Mouse (Mus musculus) hindbrain, embryonic 10.5 days (tissue): Measurements from ENCODE around the gene Lbx1. TPM values are rescaled to one million over a fixed set of nuclear protein-coding genes. Genes with fewer than 3 reads are reported as not detected.

ENCODE experiments used
- DNase-seq: peaks from one replicate; pipeline ENCODE4 v3.0.0-alpha.2; 2017; ENCODE audit warnings: low spot score
- H3K27ac ChIP-seq: fragments of 300-500 bp; sonication (generic); 2 replicates; pipeline ENCODE4 v1.5.1; 2016; ENCODE audit warnings: mild to moderate bottlenecking, moderate library complexity
- H3K27me3 ChIP-seq: fragments of 300-500 bp; sonication (generic); 2 replicates; pipeline ENCODE4 v1.6.1; 2016; ENCODE audit warnings: mild to moderate bottlenecking; ENCODE audit not compliant: poor library complexity, insufficient read depth, severe bottlenecking
- H3K36me3 ChIP-seq: fragments of 300-500 bp; sonication (generic); 2 replicates; pipeline ENCODE4 v1.6.1; 2016; ENCODE audit warnings: mild to moderate bottlenecking, moderate library complexity
- H3K4me1 ChIP-seq: fragments of 300-500 bp; sonication (generic); replicated peaks from 2 replicates; pipeline ENCODE4 v1.6.1; 2016; ENCODE audit warnings: mild to moderate bottlenecking
- H3K4me3 ChIP-seq: fragments of 300-500 bp; sonication (generic); 2 replicates; pipeline ENCODE4 v1.5.1; 2016; ENCODE audit warnings: mild to moderate bottlenecking, moderate library complexity
- H3K9me3 ChIP-seq: fragments of 300-500 bp; sonication (generic); 2 replicates; pipeline ENCODE4 v1.6.1; 2016; ENCODE audit warnings: mild to moderate bottlenecking, moderate library complexity
- WGBS: fragments of 180-500 bp; shearing (Covaris S2); methylation state at CpG from one replicate; pipeline ENCODE4 v1.1.7; 2016; 5-methylcytosine and 5-hydroxymethylcytosine counted together
- polyA plus RNA-seq: library from polyadenylated mRNA; unstranded; fragments of >200 nt; fragmentation: Nextera tagmentation; extraction: Ambion mirVana; gene quantifications from 2 replicates; pipeline ENCODE4 v1.2.1, GENCODE M21; 2016

Gene Lbx1
- polyA plus RNA-seq, 1 experiment from 2014 or later = 8.9 TPM

DNA sequence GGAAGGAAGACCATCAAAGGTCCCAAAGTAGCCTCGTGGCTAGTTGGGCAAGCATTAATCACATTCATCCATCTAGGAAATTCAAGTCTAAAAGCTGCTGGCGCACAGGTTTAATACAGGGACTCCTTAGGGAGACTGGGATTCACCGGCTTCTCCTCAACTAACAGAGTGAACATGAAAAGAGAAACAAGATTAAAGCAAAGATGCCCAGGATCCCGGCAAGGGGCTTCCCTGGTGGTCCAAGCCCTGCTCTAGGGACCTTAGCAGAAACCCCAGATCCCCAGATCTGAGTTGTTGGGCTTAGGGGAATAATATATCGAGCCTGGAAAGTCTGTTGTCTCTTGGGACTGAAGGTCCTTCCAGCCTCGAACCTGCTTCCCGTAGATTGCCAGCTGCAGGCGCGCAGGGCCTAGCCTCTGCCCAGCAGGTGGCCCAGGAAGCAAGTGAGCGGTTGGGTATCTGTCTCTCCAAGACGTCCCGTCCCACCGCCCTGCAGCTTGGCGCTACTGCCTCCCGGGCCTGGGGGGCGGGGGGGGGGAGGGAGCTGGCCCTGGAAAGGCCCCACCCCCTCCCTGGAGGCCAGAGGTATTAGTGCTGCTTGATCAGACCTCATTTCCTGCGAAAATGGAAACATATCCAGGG, 13.3 kb downstream of the Lbx1 start:
- no peaks in the 10 kb centered on the region for H3K9me3 ChIP-seq
- no peak overlapping the region for H3K4me3 ChIP-seq
- H3K27ac ChIP-seq = no peak overlapping the region
- 3% methylated on average over 17 of the region's 17 CpGs for WGBS
- H3K27me3 ChIP-seq = peaks cover 94% of the 10 kb centered on the region
- peaks cover 18% of the 10 kb centered on the region for H3K4me1 ChIP-seq
- DNase-seq = peak; percentile 47
- H3K36me3 ChIP-seq = no peaks in the 10 kb centered on the region

DNA sequence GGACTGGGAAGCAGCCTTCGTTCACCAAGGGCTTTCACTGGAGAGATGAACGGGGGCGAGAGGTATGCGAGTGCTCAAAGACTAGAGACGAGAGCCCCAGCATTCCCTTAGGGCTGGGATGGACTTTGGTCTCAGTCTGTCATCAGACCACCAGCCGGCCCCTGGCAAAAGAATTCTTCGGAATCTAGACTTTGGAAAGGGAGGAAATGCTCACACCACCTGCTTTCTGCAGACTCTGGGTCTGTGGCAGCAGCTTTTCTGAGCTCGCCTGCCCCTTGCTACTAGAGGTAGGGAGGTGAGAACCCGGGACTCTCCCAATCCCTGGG, 14.2 kb downstream of the Lbx1 start:
- Histone ChIP-seq H3K4me3 (peak overlapping the region; percentile 43), H3K4me1 (peaks cover 18% of the 10 kb centered on the region), H3K27ac (no peak overlapping the region), H3K36me3 (no peaks in the 10 kb centered on the region), H3K9me3 (no peaks in the 10 kb centered on the region), H3K27me3 (peaks cover 91% of the 10 kb centered on the region)
- DNase-seq = no peak
- WGBS = 2% methylated on average over 9 of the region's 9 CpGs

DNA sequence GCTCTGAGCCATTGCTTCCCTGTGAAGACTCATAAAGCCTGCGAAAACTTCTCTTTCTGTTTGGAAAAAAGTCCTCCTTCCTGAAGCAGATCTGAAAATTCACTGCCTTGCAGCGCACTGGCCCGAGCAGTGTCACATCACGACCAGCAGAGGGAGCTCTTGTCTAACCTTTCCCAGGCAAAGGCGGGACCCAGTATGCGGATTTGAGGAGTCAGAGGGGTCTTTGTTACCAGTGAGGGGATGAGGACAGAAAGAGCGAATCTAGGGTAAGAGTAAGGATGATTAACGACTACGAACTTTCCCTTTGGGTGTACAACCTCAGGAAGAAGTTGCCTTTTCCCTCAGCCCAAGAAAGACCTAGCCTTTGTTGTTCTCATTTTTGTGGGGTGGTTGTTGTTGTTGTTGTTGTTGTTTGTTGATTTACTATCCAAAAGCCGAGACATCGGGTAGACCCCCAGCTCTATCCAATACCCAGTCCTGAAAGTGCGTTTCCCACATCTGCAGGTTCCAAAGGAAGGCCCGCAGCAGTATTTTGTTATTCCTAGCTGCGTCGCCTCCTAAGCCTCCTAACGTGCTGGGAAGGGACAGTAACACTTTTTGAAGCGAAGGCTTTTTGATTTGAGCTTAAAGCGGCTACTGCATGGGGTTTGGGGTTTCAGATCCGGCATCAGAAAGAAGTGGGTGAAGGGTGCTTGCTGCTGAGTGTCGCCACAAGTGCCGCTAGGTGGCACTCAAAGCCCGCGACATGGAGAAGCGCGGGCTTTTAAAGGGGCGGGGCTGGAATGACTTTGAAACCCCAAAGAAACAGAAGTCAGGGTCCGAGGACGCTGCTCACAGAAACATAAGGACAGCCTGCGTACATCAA, 14.8 kb downstream of the Lbx1 start:
- Histone ChIP-seq H3K9me3 (no peaks in the 10 kb centered on the region), H3K4me3 (peak overlapping the region; percentile 43), H3K27me3 (peaks cover 86% of the 10 kb centered on the region), H3K4me1 (peaks cover 18% of the 10 kb centered on the region), H3K27ac (peak overlapping the region; percentile 56; the same call in 1 of the 2 replicates), H3K36me3 (no peaks in the 10 kb centered on the region)
- 2% methylated on average over 29 of the region's 29 CpGs for WGBS
- peak; percentile 86 for DNase-seq

DNA sequence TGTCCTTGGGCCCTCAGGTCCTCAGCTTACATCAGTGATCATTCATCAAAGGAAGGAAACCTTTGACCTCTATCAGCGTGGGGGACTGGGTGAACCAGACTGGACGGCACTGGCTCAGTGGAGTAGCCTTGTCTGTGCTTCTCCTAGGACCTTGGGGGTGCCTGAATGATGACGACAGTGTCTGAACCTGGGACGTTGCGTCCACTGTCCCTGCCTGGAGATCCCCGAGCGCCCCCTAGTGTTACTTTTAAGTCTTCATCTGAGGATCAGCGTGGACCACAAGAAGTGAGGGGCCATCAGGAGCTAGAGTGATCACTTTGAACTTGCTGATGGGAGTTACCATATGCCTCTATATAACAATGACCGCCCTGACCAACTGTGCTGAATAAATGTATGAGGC, 19.4 kb downstream of the Lbx1 start:
- 4% methylated on average over 9 of the region's 9 CpGs for WGBS
- Histone ChIP-seq H3K36me3 (no peaks in the 10 kb centered on the region), H3K9me3 (no peaks in the 10 kb centered on the region), H3K27ac (no peak overlapping the region), H3K4me3 (no peak overlapping the region), H3K27me3 (peaks cover 46% of the 10 kb centered on the region), H3K4me1 (peaks cover 5% of the 10 kb centered on the region)
- peak; percentile 54 for DNase-seq

DNA sequence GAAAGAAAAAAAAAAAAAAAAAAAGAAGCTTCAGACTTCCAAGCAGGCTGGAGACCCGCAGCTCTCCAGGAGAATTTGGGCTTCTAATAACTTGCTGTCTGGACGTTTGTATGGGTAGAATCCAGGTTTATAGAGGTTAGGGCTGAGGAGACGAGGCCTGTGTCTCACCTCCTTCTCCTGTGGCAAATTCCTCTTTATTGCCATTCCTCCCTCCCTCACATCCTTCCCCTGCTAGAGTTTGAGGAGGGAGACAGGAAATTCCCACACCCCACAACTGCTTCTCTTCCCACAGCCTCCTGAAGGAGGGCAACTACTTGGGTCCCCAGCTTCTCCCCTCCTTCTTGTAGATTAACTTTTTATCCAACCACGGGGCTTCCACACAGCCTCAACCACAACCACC, 20.2 kb downstream of the Lbx1 start:
- no peak overlapping the region for H3K4me3 ChIP-seq
- H3K27me3 ChIP-seq = peaks cover 40% of the 10 kb centered on the region
- no peak for DNase-seq
- H3K4me1 ChIP-seq = no peaks in the 10 kb centered on the region
- H3K9me3 ChIP-seq = no peaks in the 10 kb centered on the region
- no peaks in the 10 kb centered on the region for H3K36me3 ChIP-seq
- 80% methylated on average over 4 of the region's 4 CpGs for WGBS
- no peak overlapping the region for H3K27ac ChIP-seq

DNA sequence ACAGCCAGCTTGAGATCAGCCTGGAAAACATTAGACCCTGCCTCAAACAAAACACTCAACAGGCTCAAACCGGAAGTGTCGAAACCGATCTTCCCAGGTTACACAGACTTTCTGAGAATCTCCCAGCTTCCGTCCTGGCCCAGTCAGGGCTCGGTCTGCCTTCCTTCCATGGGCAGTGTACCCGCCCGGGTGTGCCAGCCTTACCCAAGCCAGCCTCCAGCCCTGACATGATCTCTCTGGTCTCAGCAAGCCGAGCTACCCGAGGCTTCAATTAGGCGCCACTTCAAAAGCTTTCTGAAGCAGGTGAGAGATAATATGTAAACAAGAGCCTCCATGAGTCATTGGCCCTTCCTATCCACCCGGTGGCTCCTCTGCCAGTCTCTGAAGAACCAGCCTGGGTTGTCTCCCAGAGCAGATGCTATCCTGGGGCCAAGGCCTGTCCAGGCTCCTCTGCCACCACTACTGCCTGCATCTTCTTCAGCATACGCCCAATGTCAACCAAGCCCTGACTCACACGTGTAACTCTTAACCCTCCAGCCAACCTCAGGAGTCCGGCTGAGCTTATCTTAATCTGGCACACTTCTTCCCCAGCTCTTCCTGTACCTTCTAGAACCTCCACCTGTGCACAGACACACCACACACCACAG, 25.7 kb downstream of the Lbx1 start:
- Histone ChIP-seq H3K4me3 (no peak overlapping the region), H3K9me3 (peaks cover 6% of the 10 kb centered on the region), H3K36me3 (no peaks in the 10 kb centered on the region), H3K27me3 (peaks cover 43% of the 10 kb centered on the region), H3K27ac (no peak overlapping the region), H3K4me1 (peaks cover 11% of the 10 kb centered on the region)
- no peak for DNase-seq
- WGBS = 87% methylated on average over 14 of the region's 14 CpGs

DNA sequence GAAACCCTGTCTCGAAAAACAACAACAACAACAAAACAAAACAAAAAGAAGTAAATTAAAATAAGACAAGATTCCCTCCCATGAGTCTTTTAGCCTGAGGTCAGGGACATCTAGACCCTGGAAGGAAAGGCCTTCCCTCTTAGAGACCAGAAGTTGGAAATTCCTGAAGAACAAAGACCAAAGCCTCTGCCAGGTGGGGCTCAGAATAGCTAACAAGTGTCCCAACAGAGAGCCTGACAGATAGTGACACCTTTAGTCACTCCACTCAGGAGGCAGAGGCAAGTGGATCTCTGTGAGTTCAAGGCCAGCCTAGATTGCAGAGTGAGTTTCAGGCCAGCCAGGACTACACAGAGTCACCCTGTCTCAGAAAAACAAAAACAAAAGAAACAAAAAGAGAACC, 26.4 kb downstream of the Lbx1 start:
- Histone ChIP-seq H3K9me3 (peaks cover 6% of the 10 kb centered on the region), H3K36me3 (no peaks in the 10 kb centered on the region), H3K4me1 (peaks cover 11% of the 10 kb centered on the region), H3K27me3 (peaks cover 43% of the 10 kb centered on the region), H3K27ac (no peak overlapping the region), H3K4me3 (no peak overlapping the region)
- no peak for DNase-seq
- 67% methylated on average over 1 of the region's 1 CpGs for WGBS

DNA sequence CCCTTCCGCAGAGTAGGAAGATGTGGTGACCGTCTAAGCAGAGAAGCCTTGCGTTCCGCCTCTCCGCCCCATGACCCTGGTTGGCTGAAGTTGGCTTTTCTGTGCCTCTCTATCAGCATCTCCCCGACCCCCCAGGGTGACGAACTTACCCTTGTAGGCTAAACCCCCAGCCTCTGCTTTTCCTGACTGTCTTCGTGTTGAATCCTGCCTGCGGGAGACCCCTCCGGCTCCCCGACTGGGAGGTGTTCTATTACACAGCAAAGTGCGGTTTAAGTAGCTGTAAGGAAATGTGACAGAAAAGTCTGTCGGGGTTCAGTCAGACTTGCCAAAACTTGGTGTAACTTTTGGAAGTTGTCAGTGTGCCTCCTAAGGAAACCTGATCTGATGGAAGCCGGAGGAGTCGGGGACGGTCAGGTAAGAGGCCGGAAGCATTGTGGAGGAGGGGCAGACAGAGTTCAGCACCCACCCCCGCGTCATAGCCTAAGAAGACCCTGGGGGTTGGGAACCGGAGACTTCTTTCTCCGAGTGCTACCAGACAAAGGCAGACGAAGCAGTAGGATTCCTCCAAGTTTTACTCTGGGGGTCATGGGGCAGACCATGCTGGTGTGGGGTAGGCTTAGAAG, 27.1 kb downstream of the Lbx1 start:
- DNase-seq = peak; percentile 27
- peaks cover 43% of the 10 kb centered on the region for H3K27me3 ChIP-seq
- H3K9me3 ChIP-seq = peaks cover 6% of the 10 kb centered on the region
- peak overlapping the region; percentile 30; the same call in 1 of the 2 replicates for H3K4me3 ChIP-seq
- peaks cover 11% of the 10 kb centered on the region for H3K4me1 ChIP-seq
- no peaks in the 10 kb centered on the region for H3K36me3 ChIP-seq
- no peak overlapping the region for H3K27ac ChIP-seq
- 13% methylated on average over 22 of the region's 22 CpGs for WGBS

DNA sequence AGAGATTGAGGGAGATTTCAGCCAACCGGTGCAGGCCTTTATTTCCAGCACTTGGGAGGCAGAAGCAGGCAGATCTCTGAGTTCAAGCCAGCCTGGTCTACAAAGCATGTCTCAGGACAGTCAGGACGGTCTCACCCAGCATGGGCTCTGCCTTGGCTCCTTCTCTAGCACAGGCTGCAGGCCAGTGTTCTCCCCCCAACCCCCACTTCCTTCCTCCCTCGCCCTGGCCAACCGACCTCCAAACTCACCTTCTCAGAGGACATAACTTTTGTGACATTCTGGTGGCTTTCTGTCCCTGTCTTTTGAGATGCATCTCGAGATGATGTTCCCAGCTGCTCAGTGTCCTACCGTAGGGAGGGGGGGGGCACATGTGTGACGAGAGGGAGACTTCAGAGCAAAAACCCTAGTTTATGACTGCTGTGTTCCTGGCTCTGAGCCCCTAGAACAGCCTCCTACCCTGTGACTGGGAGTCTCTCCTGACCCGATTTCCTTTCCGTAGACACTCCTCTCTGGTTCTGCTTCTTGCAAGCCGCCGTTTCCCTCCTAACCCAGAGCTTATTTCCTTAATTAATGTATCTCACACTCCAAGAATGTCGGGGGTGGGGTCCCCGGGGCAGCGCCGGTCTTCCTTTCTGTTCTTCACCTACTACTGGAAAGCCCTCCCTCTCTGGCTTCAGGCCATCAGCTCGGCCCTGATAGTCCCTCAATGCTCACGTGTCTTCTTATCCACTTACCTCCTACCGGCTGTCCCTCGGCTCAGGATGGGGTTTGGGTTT, 27.8 kb downstream of the Lbx1 start:
- DNase-seq = no peak
- H3K36me3 ChIP-seq = no peaks in the 10 kb centered on the region
- 0 out of 2 replicates have a peak overlapping the region, but pooled peaks have one; percentile 30 for H3K4me3 ChIP-seq
- H3K27ac ChIP-seq = no peak overlapping the region
- peaks cover 6% of the 10 kb centered on the region for H3K9me3 ChIP-seq
- peaks cover 11% of the 10 kb centered on the region for H3K4me1 ChIP-seq
- whole genome bisulfite sequencing = 42% methylated on average over 19 of the region's 19 CpGs
- H3K27me3 ChIP-seq = peaks cover 43% of the 10 kb centered on the region

DNA sequence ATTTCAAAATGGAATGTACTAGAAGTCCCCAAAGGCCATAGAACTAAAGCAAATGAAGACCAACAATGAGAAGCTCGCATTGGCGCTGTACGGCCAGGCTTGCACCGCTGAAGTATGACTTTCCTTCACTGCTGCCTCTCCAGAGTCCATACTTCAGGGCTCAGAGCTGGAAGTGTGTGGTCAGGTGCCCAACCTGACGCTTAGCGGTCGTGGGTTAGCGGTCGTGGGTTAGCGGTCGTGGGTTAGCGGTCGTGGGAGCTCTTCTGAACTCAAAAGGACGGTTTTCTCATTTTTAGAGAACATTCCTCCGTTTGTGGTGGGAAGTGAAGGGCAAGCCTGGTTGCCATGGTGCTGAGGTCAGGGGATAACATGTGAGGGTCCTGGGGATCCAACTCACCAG, 28.5 kb downstream of the Lbx1 start:
- no peak overlapping the region for H3K4me3 ChIP-seq
- no peak overlapping the region for H3K27ac ChIP-seq
- peaks cover 11% of the 10 kb centered on the region for H3K4me1 ChIP-seq
- H3K27me3 ChIP-seq = peaks cover 43% of the 10 kb centered on the region
- 93% methylated on average over 15 of the region's 15 CpGs for WGBS
- DNase-seq = no peak
- peaks cover 13% of the 10 kb centered on the region for H3K9me3 ChIP-seq
- no peaks in the 10 kb centered on the region for H3K36me3 ChIP-seq

DNA sequence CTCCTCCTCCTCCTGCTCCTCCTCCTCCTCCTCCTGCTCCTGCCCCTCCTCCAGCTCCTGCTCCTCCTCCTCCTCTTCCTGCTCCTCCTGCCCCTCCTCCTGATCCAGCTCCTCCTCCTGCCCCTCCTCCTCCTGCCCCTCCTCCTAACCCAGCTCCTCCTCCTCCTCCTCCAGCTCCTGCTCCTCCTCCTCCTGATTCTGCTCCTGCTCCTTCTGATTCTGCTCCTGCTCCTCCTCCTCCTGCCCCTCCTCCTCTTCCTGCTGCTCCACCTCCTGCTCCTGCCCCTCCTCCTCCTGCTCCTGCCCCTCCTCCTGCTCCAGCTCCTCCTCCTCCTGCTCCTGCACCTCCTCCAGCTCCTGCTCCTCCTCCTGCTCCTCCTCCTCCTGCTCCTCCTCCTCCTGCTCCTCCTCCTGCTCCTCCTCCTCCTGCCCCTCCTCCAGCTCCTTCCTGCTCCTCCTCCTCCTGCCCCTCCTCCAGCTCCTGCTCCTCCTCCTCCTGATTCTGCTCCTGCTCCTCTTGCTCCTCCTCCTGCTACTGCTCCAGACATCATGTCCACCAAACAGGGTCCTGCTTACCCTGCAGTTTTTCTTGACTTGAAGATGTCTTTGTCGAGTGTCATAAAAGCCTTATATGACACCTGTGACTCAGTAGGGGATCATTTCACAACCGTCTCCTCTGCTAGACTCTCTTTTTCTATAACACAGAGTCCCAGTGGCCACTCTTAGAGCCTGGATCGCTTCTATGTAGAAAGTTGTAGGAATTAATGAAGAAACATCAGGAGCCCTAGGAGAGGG, 30.1 kb downstream of the Lbx1 start:
- H3K27me3 ChIP-seq = peaks cover 43% of the 10 kb centered on the region
- peaks cover 11% of the 10 kb centered on the region for H3K4me1 ChIP-seq
- 86% methylated on average over 3 of the region's 3 CpGs for WGBS
- no peak for DNase-seq
- peaks cover 13% of the 10 kb centered on the region for H3K9me3 ChIP-seq
- H3K36me3 ChIP-seq = no peaks in the 10 kb centered on the region
- H3K27ac ChIP-seq = no peak overlapping the region
- no peak overlapping the region for H3K4me3 ChIP-seq
